Mouse (Mus musculus): ENCODE measurements at regions not wholly inside any gene's neighbourhood (a gene's known extent, or its start where the extent isn't known, plus 50 kb on each side); places are given as distances from the start of the nearest gene placed in this dataset.
A peak's percentile ranks its signal among the peaks of the same experiment; 100 is the strongest.

DNA sequence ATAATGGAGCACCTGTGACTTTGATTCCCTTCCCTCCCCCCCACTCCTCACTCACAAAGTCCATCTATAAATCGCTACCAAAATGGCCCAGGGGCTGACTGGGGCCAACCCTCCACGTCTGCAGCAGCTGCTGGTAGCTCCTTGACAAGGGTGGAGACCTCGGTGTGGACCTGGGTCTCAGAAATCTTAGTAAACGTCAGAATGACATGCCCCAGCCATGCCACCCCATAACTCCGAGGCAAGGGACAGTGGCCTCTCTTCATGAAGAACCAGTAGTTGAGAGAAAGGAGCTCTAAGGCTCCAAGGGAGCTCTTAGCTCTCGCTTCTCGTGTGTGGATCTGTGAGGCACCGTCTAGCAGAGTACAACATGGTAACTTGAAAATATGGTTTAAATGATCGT is 398.4 kb downstream of the Zfp536 start:
- no peak for DNase-seq (ENCODE audit: inconsistent age in 2 of 2, low spot score in 1 of 2)

DNA sequence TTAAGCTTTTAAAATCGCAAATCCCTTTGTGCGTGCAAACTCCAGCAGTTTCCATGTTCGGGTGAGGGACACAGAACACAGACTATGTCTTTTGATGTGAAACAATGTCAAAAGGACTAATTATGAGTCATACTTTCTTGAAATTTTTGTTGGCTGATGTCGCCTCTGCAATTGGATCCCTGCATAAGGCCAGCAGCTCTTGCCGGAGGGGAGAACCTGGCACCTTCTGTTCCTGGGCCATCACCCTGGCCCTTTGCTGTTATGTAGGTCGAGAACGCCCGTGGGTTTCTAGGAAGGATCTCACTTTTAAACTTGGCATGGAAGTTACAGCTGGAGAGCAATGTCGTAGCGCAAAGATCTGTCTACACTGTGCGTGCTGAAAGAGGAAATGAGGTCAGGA is 397.9 kb downstream of the Zfp536 start:
- DNase-seq (ENCODE audit: inconsistent age in 2 of 2, low spot score in 1 of 2): peak in 1 of 2 experiments; percentile 55

DNA sequence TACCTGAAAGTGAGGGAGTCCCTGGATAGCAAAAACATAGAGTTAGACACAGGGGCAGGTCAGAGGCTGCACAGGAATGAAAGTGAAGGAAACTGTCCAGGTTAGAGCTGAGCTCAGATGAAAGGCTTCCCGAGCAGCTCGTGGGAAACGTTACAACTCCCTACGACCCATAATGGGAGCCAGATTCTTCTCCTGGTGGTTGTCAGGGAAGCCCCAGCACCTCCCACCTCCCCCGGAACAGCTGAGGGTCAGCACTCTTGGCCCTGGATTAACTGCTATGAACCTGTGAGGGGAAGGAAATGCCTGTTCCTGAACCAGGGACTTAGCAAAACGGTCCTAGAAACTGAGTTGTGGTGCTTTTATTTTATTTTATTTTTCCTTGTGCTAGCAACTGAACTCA is 397.2 kb downstream of the Zfp536 start:
- no peak for DNase-seq (ENCODE audit: inconsistent age in 2 of 2, low spot score in 1 of 2)

DNA sequence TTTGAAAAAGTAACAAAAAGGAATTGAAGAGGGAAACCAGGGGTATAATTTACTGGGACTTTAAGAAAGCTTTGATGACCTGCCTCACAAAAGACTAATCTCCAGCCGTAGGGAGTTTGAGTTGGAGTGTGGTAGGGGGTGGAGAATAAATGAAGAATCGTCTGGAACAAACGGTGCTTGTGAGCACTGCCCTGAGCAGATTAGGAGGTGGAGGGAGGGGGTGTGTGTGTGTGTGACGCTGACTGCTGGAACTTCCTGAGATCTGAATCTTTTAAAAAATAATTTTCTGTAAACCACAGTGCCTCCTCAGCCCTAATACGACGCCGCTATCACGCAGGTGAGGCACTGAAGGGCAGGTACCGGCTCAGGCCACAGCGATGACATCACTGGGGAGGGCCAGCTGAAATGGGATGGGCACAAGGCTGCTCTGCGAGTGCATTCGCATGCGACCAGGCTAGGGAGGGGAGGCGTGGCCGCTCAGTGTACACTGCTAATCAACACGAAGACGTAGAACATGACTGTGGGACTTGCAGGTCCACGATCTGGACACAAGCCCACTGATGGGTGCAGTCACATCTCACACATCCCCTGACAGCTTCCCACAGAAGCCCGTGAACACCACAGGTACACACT is 395.4 kb downstream of the Zfp536 start:
- no peak for DNase-seq (ENCODE audit: inconsistent age in 2 of 2, low spot score in 1 of 2)

DNA sequence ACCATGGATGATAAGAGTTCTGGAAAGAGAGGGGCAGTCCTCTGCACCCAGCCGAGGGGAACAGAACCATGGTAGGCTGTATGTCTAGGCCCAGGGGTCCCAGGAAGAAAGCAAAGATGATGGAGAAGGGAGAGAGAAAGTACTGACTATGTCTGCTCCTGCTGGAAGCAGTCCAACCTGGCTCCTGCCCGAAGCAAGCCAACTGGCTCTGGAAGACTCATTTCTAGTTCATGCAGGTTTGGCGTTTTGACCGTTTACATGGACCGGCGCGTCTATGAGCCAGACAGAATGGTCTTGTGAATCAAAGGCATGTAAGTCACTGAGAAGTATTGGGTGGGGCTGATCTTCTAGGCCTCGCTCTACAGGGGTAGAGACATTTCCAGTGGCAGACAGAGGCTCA is 385.6 kb downstream of the Zfp536 start:
- DNase-seq (ENCODE audit: inconsistent age in 2 of 2, low spot score in 1 of 2): no peak

DNA sequence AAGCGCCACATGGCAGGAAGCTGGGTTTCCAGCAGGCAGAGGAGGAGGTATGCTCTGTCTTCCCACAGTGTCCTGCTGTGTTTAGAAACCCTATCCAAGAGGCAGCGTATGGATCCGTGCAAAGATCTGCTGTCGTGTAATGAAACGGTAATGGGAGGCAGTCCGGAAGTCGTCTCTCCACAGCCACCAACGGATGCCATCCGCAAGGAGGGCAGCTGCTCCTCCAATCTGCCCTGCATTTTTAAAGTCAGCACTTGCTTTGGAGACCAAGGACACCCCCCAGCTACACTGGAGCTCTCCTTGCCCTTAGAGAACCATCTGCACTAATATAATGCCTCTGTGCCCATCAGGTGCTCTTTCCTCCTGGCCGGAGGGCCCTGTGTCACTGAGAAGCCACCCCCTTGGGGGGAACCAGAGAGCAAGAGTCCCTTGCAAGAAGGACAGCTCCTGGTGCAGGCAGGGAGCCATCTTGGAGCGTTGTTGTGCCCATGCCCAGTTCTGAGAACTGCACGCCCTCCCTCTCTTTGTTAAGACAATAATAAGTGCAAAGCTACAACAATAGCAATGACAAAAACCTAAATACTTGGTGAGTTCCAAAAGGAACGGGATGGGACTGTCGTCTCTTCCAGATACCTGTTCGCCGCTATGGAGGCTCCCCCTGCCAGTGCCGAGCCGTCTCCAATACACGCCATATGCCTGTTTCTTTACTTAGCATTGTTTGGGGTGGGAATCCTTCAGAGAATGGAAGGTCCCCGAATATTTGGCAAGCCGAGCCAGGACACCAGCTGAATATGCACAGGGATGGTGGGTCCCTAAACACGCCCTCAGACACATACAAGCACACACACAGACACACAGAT is 384.4 kb downstream of the Zfp536 start:
- no peak for DNase-seq (ENCODE audit: inconsistent age in 2 of 2, low spot score in 1 of 2)

DNA sequence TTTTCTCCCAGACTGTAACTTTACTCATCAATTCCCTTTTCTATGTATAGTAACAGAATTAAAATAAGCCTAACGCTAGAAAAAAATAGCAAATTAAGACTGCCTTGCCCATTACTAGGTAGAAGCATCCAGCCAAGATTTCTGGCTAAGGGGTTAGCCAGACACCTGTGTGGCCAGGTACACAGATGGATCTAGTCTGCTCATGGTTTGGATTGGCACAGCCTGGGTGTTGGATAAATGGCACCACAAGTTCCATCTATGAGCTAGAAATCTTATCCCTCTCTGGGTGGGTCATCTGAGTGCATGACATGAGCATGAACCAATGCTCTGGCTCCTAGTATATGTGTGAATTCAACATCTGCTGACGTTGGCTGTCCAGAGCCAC is 383.7 kb downstream of the Zfp536 start:
- DNase-seq (ENCODE audit: inconsistent age in 2 of 2, low spot score in 1 of 2): no peak

DNA sequence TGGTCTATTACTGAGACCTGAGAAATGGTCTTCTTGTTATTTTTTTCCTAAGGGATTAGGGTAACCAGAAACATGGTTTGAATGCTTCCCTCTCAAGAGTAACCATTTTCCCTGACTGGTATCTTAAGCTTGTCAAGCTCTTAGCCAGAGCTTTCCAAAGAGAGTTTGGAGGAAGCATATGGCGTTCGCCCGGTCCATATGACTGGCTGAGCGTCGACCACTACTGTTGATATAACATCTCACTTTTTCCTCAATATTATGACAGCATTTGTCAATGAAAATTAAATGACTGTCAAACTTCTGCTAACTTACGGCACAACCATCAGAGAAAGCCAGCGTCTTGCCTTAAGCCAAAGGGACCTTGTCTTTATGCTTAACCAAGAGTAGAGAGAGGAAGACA is 383.2 kb downstream of the Zfp536 start:
- DNase-seq (ENCODE audit: inconsistent age in 2 of 2, low spot score in 1 of 2): no peak

DNA sequence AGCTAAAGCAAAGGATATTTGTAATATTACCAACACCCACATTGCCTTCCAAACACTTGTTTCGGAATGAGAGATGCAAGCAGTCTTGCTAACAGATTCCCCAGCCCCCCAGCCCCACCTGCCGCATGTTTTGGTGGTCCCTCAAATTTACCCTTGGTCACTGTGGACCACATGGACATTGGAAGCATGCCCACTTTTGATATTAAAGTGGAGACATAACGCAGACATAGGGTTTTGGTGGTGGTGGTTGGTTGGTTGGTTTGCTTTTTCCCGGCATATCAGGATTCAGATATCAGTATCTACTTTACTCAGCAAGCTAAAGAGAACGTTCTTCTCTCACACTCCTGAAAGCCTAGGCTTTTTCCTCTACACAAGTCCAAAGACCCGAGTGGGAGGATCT is 381.3 kb downstream of the Zfp536 start:
- no peak for DNase-seq (ENCODE audit: inconsistent age in 2 of 2, low spot score in 1 of 2)

DNA sequence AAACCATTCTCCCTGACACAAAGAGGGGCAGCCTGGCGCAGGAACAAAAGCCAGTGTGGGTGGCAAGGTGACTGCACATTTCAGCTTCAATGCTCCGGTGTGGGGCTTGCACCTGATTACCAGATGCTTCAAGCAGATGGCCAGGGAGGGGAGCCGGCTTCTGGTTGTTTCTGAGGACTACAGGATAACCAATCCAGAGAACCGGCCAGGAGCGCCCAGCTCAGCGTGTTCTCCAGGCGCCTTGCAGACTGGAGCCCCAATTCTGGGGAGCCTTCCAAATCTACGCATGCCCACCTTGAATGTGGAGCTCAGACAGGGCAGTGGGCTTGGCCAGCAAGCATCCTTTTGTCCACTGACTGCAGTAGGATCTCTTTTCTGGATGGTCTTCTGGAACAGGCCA is 380.8 kb downstream of the Zfp536 start:
- no peak for DNase-seq (ENCODE audit: inconsistent age in 2 of 2, low spot score in 1 of 2)

DNA sequence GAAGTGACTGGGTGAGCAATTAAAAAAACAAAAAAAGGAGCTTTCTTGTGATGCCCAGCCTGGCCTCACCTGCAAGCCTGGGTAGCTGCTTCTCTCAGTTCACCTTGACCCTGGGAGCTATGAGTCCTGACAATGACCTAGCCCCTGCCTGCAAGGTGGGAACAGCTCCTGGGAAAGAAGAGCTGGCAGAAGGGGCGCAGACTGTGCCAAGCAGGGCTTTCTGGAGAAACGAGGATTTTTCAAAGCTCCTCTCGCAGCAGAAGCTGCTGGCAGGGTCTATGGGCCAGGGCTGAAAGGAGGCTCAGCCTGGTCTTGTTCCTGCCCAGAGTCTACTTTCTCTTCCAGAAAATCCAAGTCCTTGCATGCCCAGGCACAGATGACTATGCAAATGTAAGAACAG is 380.4 kb downstream of the Zfp536 start:
- DNase-seq (ENCODE audit: inconsistent age in 2 of 2, low spot score in 1 of 2): no peak

DNA sequence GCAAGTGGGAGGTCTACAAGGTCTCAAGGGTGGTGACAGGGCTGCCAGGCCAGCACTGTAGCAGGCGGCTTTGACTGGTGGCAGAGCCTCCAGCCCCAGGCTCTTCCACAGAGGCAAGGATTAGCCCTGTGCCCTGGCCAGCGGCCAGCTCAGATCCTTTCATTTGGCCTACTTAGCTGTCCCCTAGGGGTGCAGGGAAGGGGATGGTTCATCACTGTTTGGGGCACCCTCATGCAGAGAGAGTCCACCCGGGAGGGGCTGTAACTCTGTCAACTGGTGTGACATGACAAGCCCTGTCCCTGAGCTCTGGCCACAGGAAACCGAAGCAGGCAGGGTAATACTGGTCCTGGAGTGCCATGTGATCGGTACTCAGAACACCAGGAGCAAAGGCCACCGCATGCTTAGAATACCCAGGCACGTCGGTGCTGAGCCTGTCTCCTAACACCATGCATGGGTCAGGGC is 378.4 kb downstream of the Zfp536 start:
- DNase-seq (ENCODE audit: inconsistent age in 2 of 2, low spot score in 1 of 2): no peak

DNA sequence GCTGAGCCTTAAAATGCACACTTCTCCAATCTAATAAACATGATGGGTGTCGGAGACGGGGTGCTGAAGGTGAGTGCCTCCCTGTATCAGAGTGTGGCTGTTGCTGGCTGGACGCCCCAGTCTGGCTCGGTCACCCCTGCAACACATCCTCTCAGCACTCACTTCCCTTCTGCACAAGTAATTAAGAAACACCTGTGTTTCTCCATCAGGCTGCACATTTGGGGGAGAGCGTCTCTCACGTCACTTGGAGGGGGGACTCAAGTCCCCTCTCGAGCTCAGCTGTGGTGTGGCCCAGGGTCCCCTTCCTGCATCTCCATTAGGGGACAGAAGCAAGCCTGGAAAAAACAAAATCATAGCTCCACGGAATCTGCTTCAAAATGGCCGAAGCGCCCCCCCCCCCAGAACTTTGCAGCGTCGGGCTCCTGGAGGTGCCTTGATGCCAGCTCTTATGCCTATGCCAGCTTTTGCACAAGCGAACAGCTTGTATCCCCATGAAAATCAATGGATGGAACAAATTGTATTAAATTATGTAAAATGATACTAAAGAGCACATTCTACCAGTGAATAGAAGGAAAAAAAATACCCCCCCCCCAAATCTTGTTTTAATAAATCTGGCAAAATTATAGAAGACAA is 377.4 kb downstream of the Zfp536 start:
- no peak for DNase-seq (ENCODE audit: inconsistent age in 2 of 2, low spot score in 1 of 2)

DNA sequence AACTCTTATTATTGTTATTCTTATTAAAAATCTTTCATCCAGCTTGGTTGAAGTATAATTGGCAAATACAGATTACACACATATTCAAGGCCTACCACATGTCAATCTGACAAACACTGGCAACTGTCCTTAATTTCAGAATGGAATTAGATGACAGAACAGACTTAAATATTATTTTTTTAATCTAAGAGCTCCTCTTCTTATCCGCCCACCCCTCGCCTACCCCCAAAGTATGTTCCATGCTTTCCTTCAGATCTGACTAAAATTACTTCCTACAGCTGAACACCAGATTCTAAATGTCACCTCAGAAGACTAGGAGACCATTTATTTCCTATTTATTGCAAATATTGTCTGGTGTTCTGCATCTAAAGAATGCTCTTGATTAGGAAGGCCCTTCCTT is 370.0 kb downstream of the Zfp536 start:
- no peak for DNase-seq (ENCODE audit: inconsistent age in 2 of 2, low spot score in 1 of 2)

DNA sequence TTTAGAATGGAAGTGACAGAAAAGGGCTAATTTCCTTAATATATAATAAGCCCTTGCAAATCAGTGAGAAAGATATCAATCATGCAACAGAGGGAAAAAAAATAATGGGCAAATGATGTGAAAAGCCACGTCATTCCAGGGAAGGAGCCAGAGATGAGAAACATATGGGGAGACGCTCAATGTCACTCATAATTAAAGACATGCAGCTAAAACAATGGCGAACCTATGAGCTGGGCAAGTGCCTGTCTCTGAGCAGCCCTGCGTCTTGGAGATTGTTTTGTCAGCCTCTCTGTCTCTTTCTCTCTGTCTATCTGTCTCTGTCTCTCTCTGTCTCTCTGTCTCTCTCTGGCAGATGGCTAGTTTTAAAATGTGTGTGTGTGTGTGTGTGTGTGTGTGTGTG is 360.1 kb downstream of the Zfp536 start:
- no peak for DNase-seq (ENCODE audit: inconsistent age in 2 of 2, low spot score in 1 of 2)

DNA sequence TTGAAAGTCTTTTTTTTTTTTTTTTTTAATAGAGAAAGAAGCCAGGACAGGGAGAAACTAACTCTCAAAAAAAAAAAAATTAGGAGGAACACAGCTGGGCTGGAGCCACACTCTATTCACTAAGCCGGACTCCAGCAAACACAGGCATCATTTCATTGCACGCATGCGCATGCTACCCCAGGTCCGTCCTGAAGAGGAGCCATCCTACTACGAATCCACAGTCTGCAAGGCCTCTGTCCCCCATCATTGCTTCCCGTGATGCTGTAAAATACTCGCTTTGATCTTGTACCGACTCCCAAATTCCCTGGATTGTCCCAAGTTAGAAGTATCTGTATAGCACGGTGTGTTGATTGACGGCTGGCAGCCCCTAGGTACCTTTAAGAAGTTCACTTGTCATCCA is 351.7 kb downstream of the Zfp536 start:
- DNase-seq (ENCODE audit: inconsistent age in 2 of 2, low spot score in 1 of 2): no peak
